Mouse (Mus musculus): ENCODE measurements around the gene BC004004.
A peak's percentile ranks its signal among the peaks of the same experiment; 100 is the strongest.
"Not testable (repeated sequence)": the region's sequence is repeated elsewhere in the genome, so short reads cannot be mapped to it uniquely, and the experiment has no call there.

The BC004004 gene

GRCm38 (mm10) chr17:29299282-29299681 is 30.7 kb downstream of the BC004004 start:
- DNase-seq (ENCODE audit: low spot score in 2 of 2), result no peak

GRCm38 (mm10) chr17:29300926-29301325 is 32.3 kb downstream of the BC004004 start:
- no peak for DNase-seq (ENCODE audit: low spot score in 2 of 2)

GRCm38 (mm10) chr17:29301421-29301820 is 32.8 kb downstream of the BC004004 start:
- no peak for DNase-seq (ENCODE audit: low spot score in 2 of 2)

GRCm38 (mm10) chr17:29302149-29302548 is 33.6 kb downstream of the BC004004 start:
- DNase-seq (ENCODE audit: low spot score in 2 of 2), result no peak

GRCm38 (mm10) chr17:29303087-29303486 is 34.5 kb downstream of the BC004004 start:
- peak in 1 of 2 experiments; percentile 45 for DNase-seq (ENCODE audit: low spot score in 2 of 2)

GRCm38 (mm10) chr17:29303856-29304255 is 35.3 kb downstream of the BC004004 start:
- DNase-seq (ENCODE audit: low spot score in 2 of 2), result no peak

- peak in 1 of 2 experiments; percentile 59 for DNase-seq (ENCODE audit: low spot score in 2 of 2)
These were observed 35.9 kb downstream of the BC004004 start for GRCm38 (mm10) chr17:29304376-29305057.

- peak in 1 of 2 experiments; percentile 43 for DNase-seq (ENCODE audit: low spot score in 2 of 2)
These were observed 36.6 kb downstream of the BC004004 start for GRCm38 (mm10) chr17:29305058-29305806.

- DNase-seq (ENCODE audit: low spot score in 2 of 2), result no peak
These were observed 37.3 kb downstream of the BC004004 start for GRCm38 (mm10) chr17:29305871-29306270.

GRCm38 (mm10) chr17:29310056-29310623 is 41.6 kb downstream of the BC004004 start:
- DNase-seq (ENCODE audit: low spot score in 2 of 2), result no peak

GRCm38 (mm10) chr17:29311602-29312001 is 43.0 kb downstream of the BC004004 start:
- no peak for DNase-seq (ENCODE audit: low spot score in 2 of 2)

GRCm38 (mm10) chr17:29312082-29312481 is 43.5 kb downstream of the BC004004 start:
- DNase-seq (ENCODE audit: low spot score in 2 of 2), result no peak

GRCm38 (mm10) chr17:29313300-29313699 is 44.7 kb downstream of the BC004004 start:
- DNase-seq (ENCODE audit: low spot score in 2 of 2), result no peak

GRCm38 (mm10) chr17:29315672-29316465 is 47.3 kb downstream of the BC004004 start:
- no peak for DNase-seq (ENCODE audit: low spot score in 2 of 2)

- DNase-seq (ENCODE audit: low spot score in 2 of 2), result no peak
These were observed 48.3 kb downstream of the BC004004 start for GRCm38 (mm10) chr17:29316891-29317290.

- DNase-seq (ENCODE audit: low spot score in 2 of 2), result not testable (repeated sequence)
These were observed 48.8 kb downstream of the BC004004 start, which contains the start of gene Pi16 for GRCm38 (mm10) chr17:29317380-29317779. Gene Pi16 (plus strand): TSS chr17:29317680.

GRCm38 (mm10) chr17:29318731-29319250 is 50.2 kb downstream of the BC004004 start:
- DNase-seq (ENCODE audit: low spot score in 2 of 2), result no peak

GRCm38 (mm10) chr17:29319476-29319875 is 50.9 kb downstream of the BC004004 start:
- no peak for DNase-seq (ENCODE audit: low spot score in 2 of 2)

GRCm38 (mm10) chr17:29319881-29320639 is 51.5 kb downstream of the BC004004 start:
- no peak for DNase-seq (ENCODE audit: low spot score in 2 of 2)

GRCm38 (mm10) chr17:29321765-29322602 is 53.4 kb downstream of the BC004004 start:
- DNase-seq (ENCODE audit: low spot score in 2 of 2), result no peak

All from spleen, postnatal 4 days (tissue).